Mouse (Mus musculus) erythroblast, embryonic 14.5 days (primary cell): Measurements from ENCODE around the gene Adprm.

Source experiments
- GATA1 ChIP-seq: IDR thresholded peaks from 2 replicates; pipeline ENCODE4 v1.6.1; 2012; ENCODE audit warnings: low read length, inconsistent platforms, mixed read lengths
- TAL1 ChIP-seq: IDR thresholded peaks from 3 replicates; pipeline ENCODE4 v1.6.1; 2012; ENCODE audit warnings: low read length, inconsistent platforms, mixed read lengths

GRCm38 (mm10) chr11:67085489-67085888, 33.1 kb upstream of the Adprm start:
- no peak for TF ChIP-seq GATA1
- no peak for TF ChIP-seq TAL1
